Mouse (Mus musculus) kidney, postnatal 0 days (tissue): Measurements from ENCODE around the gene Rock2. TPM values are rescaled to one million over a fixed set of nuclear protein-coding genes. Genes with fewer than 3 reads are reported as not detected.

Experiments used
- ATAC-seq: fragments of 200-750 bp; cut with Nextera tagmentation; replicated peaks from 2 replicates; pipeline ENCODE4 v1.8.0; 2017; ENCODE audit warnings: low read depth, moderate number of reproducible peaks, moderate TSS enrichment, moderate library complexity; ENCODE audit not compliant: low FRiP score
- DNase-seq: peaks from one replicate; pipeline ENCODE4 v3.0.0-alpha.2; 2016; ENCODE audit warnings: low spot score
- H3K27ac ChIP-seq: fragments of 300-500 bp; sonication (generic); 2 replicates; pipeline ENCODE4 v1.5.1; 2014; ENCODE audit warnings: mild to moderate bottlenecking
- H3K27me3 ChIP-seq: fragments of 300-500 bp; sonication (generic); 2 replicates; pipeline ENCODE4 v1.6.1; 2014; ENCODE audit warnings: low read length, mixed read lengths; ENCODE audit not compliant: insufficient read depth
- H3K36me3 ChIP-seq: fragments of 300-500 bp; sonication (generic); 2 replicates; pipeline ENCODE4 v1.6.1; 2014; ENCODE audit warnings: low read length, mixed read lengths; ENCODE audit not compliant: insufficient read depth
- H3K4me1 ChIP-seq: fragments of 300-500 bp; sonication (generic); replicated peaks from 2 replicates; pipeline ENCODE4 v1.6.1; 2014; ENCODE audit warnings: antibody characterized with exemption, low read length, mixed read lengths; ENCODE audit not compliant: insufficient read depth
- H3K4me2 ChIP-seq: fragments of 300-500 bp; sonication (generic); 2 replicates; pipeline ENCODE4 v1.6.1; 2014; ENCODE audit warnings: mild to moderate bottlenecking, low read length, moderate library complexity, mixed read lengths
- H3K4me3 ChIP-seq: fragments of 300-500 bp; sonication (generic); replicated peaks from 2 replicates; pipeline ENCODE4 v1.5.1; 2014; ENCODE audit warnings: low read depth, low read length
- H3K9ac ChIP-seq: fragments of 300-500 bp; sonication (generic); 2 replicates; pipeline ENCODE4 v1.6.1; 2014; ENCODE audit warnings: low read depth, low read length
- H3K9me3 ChIP-seq: fragments of 300-500 bp; sonication (generic); replicated peaks from 2 replicates; pipeline ENCODE4 v1.6.1; 2016; ENCODE audit warnings: low read length, inconsistent platforms, mixed read lengths
- CTCF ChIP-seq: IDR thresholded peaks from 2 replicates; pipeline ENCODE4 v1.5.1; 2016; ENCODE audit warnings: antibody characterized with exemption, low read depth, mild to moderate bottlenecking, moderate library complexity
- WGBS: fragments of 180-500 bp; shearing (Covaris S2); extraction: QIAGEN DNeasy Blood & Tissue Kit; methylation state at CpG from one replicate; pipeline ENCODE4 v1.1.7; 2014; 5-methylcytosine and 5-hydroxymethylcytosine counted together
- polyA plus RNA-seq: library from polyadenylated mRNA; unstranded; fragments of >200 nt; fragmentation: Nextera tagmentation; extraction: Ambion mirVana; gene quantifications from 2 replicates; pipeline ENCODE4 v1.2.1, GENCODE M21; 2015

Gene Rock2
- polyA plus RNA-seq, 1 experiment from 2014 or later: 15.9 TPM

GRCm38 (mm10) chr12:16853431-16854165 lies 41.1 kb upstream of the Rock2 start:
- no peaks in the 10 kb centered on the region for H3K36me3 ChIP-seq
- no peaks in the 10 kb centered on the region for H3K27me3 ChIP-seq
- TF ChIP-seq CTCF: no peak
- H3K4me3 ChIP-seq: no peak overlapping the region
- DNase-seq (no peak), ATAC-seq (no peak)
- 58% methylated on average over 11 of the region's 11 CpGs for WGBS
- H3K4me2 ChIP-seq: no peak overlapping the region
- H3K27ac ChIP-seq: no peak overlapping the region
- 0 out of 2 replicates have a peak, but pooled peaks cover 6% of the 10 kb centered on the region for H3K4me1 ChIP-seq
- no peaks in the 10 kb centered on the region for H3K9me3 ChIP-seq
- H3K9ac ChIP-seq: no peak overlapping the region

DNA sequence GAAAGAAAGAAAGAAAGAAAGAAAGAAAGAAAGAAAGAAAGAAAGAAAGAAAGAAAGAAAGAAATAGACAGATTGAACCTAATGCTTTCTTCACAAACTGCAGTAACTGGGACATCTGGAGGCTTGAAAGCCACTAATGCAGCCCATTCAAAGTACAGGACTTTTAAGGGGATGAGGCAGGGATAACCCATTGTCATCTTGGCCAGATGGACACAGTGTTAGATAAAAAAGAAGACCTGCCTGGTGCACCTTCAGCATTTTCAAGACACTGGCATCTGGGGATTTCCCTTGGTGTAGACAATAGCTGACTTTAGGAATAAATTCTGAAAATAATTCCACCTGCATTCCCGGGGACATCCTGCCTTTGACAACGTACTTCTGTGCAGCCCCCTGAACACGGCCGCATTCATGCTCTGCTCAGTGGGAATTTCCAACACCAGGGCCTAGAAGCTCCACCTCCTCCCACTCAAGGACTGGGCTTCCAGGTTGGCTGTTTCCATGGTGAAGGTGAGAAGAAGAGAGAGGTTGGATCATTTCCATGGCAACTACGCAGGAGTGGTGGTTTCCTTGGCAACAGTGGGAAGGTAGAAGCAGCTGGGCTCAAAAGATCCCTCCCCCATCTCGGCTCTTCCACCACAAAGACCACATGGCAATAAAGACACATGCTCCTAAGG lies 38.9 kb upstream of the Rock2 start:
- no peak overlapping the region for H3K9ac ChIP-seq
- no peak overlapping the region for H3K4me3 ChIP-seq
- ATAC-seq: no peak
- no peak overlapping the region for H3K27ac ChIP-seq
- H3K4me1 ChIP-seq: 0 out of 2 replicates have a peak, but pooled peaks cover 6% of the 10 kb centered on the region
- no peaks in the 10 kb centered on the region for H3K27me3 ChIP-seq
- no peaks in the 10 kb centered on the region for H3K9me3 ChIP-seq
- H3K4me2 ChIP-seq: no peak overlapping the region
- no peak for TF ChIP-seq CTCF
- WGBS: 40% methylated on average over 6 of the region's 6 CpGs
- DNase-seq: no peak
- no peaks in the 10 kb centered on the region for H3K36me3 ChIP-seq

DNA sequence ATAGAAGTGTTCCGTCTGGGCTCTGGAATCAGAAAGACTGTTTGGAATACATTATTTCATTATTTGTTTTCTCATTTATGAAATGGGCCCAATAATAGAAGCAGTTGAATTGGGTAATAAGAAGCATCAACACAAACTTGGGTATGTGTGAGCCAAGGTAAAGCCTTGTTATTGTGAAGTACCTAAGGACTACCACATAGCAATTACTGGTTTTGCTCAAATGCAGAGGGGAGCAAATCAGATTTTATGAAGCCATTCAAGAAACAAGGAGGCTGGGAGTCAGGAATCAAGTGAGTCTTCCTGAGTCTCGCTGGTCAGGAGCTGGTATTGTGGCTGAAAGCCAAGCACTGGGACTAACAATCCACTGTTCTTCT lies 38.4 kb upstream of the Rock2 start:
- H3K27me3 ChIP-seq: no peaks in the 10 kb centered on the region
- H3K4me1 ChIP-seq: peaks cover 6% of the 10 kb centered on the region; the same call in 1 of the 2 replicates
- no peak for TF ChIP-seq CTCF
- no peak for ATAC-seq
- H3K4me3 ChIP-seq: no peak overlapping the region
- no peak overlapping the region for H3K4me2 ChIP-seq
- no peak for DNase-seq
- no peak overlapping the region for H3K9ac ChIP-seq
- H3K9me3 ChIP-seq: no peaks in the 10 kb centered on the region
- H3K27ac ChIP-seq: no peak overlapping the region
- no peaks in the 10 kb centered on the region for H3K36me3 ChIP-seq
- WGBS: 65% methylated on average over 2 of the region's 2 CpGs

- 49% methylated on average over 4 of the region's 4 CpGs for WGBS
- peaks cover 6% of the 10 kb centered on the region; the same call in 1 of the 2 replicates for H3K4me1 ChIP-seq
- ATAC-seq: no peak
Observed at GRCm38 (mm10) chr12:16858081-16858480, 36.6 kb upstream of the Rock2 start.

DNA sequence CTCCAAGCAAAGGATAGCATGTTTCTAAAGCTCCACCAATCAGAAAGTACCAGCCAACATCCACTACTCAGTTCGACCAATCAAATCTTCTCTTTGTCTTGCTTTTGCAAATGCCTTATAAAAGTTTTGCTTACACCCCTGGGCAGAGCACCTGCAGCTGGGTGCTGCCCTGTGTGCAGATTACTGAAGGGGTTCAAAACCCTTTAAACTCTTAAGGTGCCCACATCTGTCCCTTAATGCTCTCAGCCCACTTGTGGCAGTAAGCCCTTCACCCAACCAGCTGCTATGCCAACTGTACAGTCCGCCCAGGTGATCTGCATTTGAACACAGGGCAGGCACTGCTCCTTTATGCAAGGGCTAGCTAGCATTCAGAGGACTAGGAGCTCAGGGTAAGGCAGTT lies 34.9 kb upstream of the Rock2 start:
- H3K4me1 ChIP-seq: no peaks in the 10 kb centered on the region; the same call in 1 of the 2 replicates
- no peak overlapping the region for H3K9ac ChIP-seq
- DNase-seq (no peak), ATAC-seq (no peak)
- no peaks in the 10 kb centered on the region for H3K36me3 ChIP-seq
- WGBS: 92% methylated on average over 2 of the region's 2 CpGs
- H3K4me2 ChIP-seq: no peak overlapping the region
- no peak overlapping the region for H3K27ac ChIP-seq
- no peak overlapping the region for H3K4me3 ChIP-seq
- no peaks in the 10 kb centered on the region for H3K9me3 ChIP-seq
- no peak for TF ChIP-seq CTCF
- no peaks in the 10 kb centered on the region for H3K27me3 ChIP-seq

More at GRCm38 (mm10) chr12:16858081-16858480, 36.6 kb upstream of the Rock2 start:
- no peak for TF ChIP-seq CTCF
- Histone ChIP-seq H3K36me3 (no peaks in the 10 kb centered on the region), H3K4me3 (no peak overlapping the region), H3K9me3 (no peaks in the 10 kb centered on the region), H3K9ac (no peak overlapping the region), H3K4me2 (no peak overlapping the region), H3K27ac (no peak overlapping the region), H3K27me3 (no peaks in the 10 kb centered on the region)
- DNase-seq: no peak

DNA sequence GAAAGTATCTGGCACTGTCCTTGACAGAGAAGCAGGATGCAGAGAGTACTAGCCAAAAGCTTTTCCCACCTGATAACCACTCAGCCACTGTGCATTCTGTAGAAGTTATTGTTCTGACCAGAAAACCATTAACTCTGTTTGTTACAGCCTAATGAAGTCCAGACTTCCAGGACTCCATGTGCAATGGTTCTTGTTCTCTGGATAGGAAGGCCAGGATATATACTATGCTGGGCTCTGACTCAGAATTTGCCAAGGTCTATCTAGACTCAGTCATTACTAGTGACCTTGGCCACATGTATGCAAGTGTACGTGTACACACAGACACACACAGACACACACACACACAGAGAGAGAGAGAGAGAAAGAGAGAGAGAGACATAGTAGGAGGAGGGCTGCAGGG lies 34.2 kb upstream of the Rock2 start:
- Histone ChIP-seq H3K4me2 (no peak overlapping the region), H3K9ac (no peak overlapping the region), H3K27ac (peak overlapping the region; percentile 78), H3K4me3 (no peak overlapping the region), H3K4me1 (no peaks in the 10 kb centered on the region; the same call in 1 of the 2 replicates), H3K9me3 (no peaks in the 10 kb centered on the region), H3K27me3 (no peaks in the 10 kb centered on the region), H3K36me3 (no peaks in the 10 kb centered on the region)
- ATAC-seq (no peak), DNase-seq (no peak)
- WGBS: 68% methylated on average over 1 of the region's 1 CpGs
- no peak for TF ChIP-seq CTCF
